Mouse (Mus musculus) brown adipose tissue, adult 24 weeks (tissue): ENCODE results near the gene Srrm1. TPM values are rescaled to one million over a fixed set of nuclear protein-coding genes. Genes with fewer than 3 reads are reported as not detected.

ENCODE experiments used
- H3K27ac ChIP-seq: fragments of 200-500 bp; replicated peaks from 2 replicates; pipeline ENCODE4 v1.5.1; 2012; ENCODE audit warnings: low read depth, mild to moderate bottlenecking, low read length
- H3K4me1 ChIP-seq: fragments of 200-500 bp; 2 replicates; pipeline ENCODE4 v1.6.1; 2012; ENCODE audit warnings: low read length, mixed read lengths; ENCODE audit not compliant: control insufficient read depth, insufficient read depth, insufficient read length
- H3K4me3 ChIP-seq: fragments of 200-500 bp; 2 replicates; pipeline ENCODE4 v1.5.1; 2012; ENCODE audit warnings: low read depth, mild to moderate bottlenecking, low read length, moderate library complexity; ENCODE audit not compliant: insufficient read depth
- polyA plus RNA-seq: library from polyadenylated mRNA; stranded (reverse); fragments of >200 nt; gene quantifications from 2 replicates; pipeline ENCODE4 v1.2.4, GENCODE M21; 2012; ENCODE audit not compliant: missing spikeins, insufficient read depth, insufficient read length

The Srrm1 gene
- 32.7 and 42.7 TPM in 2 replicates for polyA plus RNA-seq

DNA sequence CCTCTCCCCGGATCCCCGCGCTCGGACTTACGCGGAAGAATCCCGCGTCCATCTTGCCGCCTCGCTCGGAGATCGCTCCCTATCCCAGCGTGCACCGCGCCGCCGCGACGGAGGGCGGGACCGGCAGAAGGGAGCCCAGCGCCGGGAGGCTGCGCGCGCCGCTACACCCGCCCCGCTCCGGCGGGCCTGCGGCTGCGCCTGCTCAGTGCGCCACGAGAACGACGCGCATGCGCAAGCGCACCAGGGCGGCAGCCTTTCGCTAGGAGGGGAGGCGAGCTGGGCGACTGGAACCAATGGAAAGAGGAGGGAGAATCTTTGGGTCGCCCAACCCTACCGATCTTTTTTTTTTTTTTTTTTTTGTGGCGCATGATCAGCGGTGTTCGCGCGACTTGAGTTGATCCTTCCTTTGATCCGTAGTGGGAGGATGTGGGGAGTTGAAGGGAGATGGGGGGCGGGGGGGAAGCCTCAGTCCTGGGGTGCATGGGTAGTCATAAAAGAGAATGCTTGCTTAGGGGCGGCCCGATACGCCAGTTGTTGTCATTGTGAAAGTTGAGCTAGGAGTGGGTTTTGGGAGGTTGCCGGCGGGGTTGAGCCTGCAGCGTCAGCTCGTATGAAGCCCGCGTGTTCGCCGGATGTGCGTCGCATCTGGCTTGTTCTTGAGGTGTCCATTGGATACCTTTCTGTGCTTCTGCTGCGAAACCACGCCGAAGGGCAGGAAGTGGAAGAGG is at the start of gene Srrm1:
Gene Srrm1, minus strand, starts transcription at position 256 of the 728 bp plus-strand sequence.
- H3K27ac ChIP-seq, result peak within 1 kb of the TSS; percentile 89
- peak within 1 kb of the TSS; percentile 91 for H3K4me3 ChIP-seq
- H3K4me1 ChIP-seq, result peaks cover 9% of the 10 kb centered on the region

DNA sequence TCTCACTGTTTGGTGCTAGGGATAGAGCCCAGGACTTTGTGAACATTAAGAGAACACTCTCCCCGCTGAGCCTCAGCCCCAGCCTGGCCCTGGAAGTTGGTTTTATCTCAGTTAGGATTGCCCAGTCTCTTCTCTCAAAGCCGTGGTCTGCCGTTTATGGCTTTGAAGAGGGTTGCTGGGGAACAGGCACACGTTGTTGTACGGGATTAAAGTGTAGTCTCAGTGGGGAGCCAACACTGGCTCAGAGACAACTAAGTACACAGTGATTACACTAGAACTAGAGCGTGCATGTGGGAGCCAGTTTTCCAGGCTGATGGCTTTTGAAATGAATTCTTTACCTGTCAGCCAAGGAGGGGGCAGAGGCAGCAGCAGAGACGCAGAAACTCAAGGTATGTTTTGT is 48.8 kb upstream of the Srrm1 start:
- no peaks in the 10 kb centered on the region for H3K4me1 ChIP-seq

GRCm38 (mm10) chr4:135397991-135398390 is 44.9 kb upstream of the Srrm1 start, which contains the start of gene Ncmap:
Ncmap (minus strand) TSS chr4:135398227.
- H3K27ac ChIP-seq, result no peak within 1 kb of the TSS
- no peaks in the 10 kb centered on the region for H3K4me1 ChIP-seq
- no peak within 1 kb of the TSS for H3K4me3 ChIP-seq

More for the DNA sequence above, 48.8 kb upstream of the Srrm1 start:
- no peak overlapping the region for H3K27ac ChIP-seq
- H3K4me3 ChIP-seq, result no peak overlapping the region

DNA sequence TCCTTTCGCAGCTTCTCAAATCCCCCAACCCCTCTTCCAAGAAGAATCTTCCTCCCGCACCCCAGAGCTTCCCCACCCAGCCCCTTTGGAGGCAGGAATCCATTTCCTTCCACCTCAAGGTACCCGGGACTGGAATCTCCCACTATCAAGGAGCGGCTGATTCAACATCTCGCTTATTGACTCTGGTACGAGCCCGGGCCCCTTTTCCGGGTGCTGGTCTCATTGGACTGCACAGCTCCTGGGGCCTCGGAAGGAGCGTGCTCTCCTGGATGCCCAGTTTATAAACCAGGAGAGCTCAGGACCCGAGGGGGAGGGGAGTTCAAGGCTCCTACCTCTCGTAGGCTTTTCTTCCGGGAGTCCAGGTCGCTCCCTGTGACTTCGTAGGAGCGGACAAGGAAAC is 44.4 kb upstream of the Srrm1 start:
- no peak overlapping the region for H3K27ac ChIP-seq
- H3K4me3 ChIP-seq, result no peak overlapping the region
- H3K4me1 ChIP-seq, result no peaks in the 10 kb centered on the region

- no peak overlapping the region for H3K27ac ChIP-seq
- H3K4me3 ChIP-seq, result no peak overlapping the region
- H3K4me1 ChIP-seq, result no peaks in the 10 kb centered on the region
Observed at GRCm38 (mm10) chr4:135396303-135396702, 43.2 kb upstream of the Srrm1 start.

DNA sequence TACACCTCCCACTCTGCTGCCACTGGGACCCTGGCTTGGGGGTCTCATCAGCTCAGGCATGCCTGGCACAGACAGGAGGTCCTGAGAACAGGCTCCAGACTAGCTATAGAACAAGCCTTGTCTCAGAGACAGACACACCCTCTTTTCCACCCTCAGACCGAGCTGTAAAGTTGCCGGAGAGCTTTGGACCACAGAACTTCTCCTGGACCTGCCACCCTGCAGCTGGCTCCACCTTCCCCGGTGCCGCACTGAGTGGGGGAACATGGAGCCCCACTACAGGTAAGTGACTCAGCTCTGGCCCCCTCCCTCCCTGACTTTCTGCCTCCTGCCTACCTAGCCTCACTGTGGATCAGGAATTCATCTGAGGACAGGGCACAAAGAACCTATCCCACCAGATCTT is 42.3 kb upstream of the Srrm1 start:
- H3K4me3 ChIP-seq, result no peak overlapping the region
- H3K27ac ChIP-seq, result no peak overlapping the region
- H3K4me1 ChIP-seq, result no peaks in the 10 kb centered on the region

- H3K27ac ChIP-seq, result no peak overlapping the region
- no peaks in the 10 kb centered on the region for H3K4me1 ChIP-seq
- no peak overlapping the region for H3K4me3 ChIP-seq
Observed at GRCm38 (mm10) chr4:135394666-135395065, 41.5 kb upstream of the Srrm1 start.

GRCm38 (mm10) chr4:135393381-135393780 is 40.3 kb upstream of the Srrm1 start:
- Histone ChIP-seq H3K4me1 (no peaks in the 10 kb centered on the region), H3K4me3 (no peak overlapping the region)

GRCm38 (mm10) chr4:135392801-135393200 is 39.7 kb upstream of the Srrm1 start:
- no peak overlapping the region for H3K27ac ChIP-seq
- H3K4me1 ChIP-seq, result no peaks in the 10 kb centered on the region
- H3K4me3 ChIP-seq, result no peak overlapping the region

More at GRCm38 (mm10) chr4:135393381-135393780, 40.3 kb upstream of the Srrm1 start:
- no peak overlapping the region for H3K27ac ChIP-seq

DNA sequence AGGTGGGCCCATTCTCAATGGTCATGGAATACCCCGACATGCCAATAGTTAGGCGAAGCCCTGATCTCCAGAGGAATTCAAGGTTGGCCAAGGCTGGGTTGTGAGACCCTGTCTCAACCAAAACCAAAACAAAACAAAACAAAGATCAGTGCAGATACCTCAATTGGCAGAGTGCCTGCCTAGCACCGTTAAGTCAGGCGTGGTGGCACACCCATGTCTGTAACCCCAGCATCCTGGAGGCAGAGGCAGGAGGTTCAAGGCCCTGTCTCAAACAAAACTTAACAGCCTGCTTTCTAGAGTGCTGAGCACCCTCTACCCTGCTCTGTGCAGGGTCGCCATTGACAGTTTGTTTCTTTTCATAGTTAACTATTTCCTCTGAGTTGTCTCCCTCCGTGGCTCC is 37.9 kb upstream of the Srrm1 start:
- Histone ChIP-seq H3K4me1 (no peaks in the 10 kb centered on the region), H3K27ac (no peak overlapping the region), H3K4me3 (no peak overlapping the region)

DNA sequence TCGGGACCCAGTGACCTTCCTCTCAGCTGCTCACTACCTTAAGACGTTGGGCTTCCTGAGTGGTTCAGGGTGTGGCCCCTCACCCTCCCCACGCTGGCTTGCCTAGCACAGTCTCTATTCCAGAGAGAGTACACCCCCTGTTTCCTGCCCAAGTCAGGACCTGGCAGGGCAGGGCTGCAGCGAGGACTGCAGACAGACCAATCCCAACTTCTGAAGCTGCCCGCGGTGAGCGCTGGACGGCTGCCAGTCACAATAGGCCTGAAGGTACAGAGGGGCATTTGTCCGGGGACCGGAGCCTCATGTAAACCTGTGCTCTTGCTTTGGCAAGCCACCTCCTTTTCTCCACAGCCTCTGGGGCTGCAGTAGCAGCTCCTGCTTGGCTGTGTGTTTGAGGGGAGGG is 32.5 kb upstream of the Srrm1 start:
- H3K4me1 ChIP-seq, result no peaks in the 10 kb centered on the region

DNA sequence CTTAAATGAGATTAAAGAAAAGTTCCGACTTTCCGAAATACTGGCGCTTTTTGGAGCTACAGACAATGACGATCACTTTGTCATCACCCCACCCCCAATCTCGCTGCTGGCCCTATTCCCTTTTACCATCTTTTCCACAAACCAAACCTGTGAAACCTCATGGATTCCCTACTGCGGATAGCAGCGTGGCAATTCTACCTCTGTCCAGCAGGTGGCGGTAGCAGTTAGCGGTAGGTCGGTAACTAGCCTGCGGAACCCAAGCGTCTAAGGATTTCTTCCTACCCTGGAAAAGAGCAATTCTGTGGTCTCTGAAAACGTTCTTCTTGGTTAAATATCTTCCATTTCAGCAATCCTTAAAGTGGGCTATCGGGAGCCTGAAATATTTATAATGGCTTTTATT is 29.2 kb upstream of the Srrm1 start:
- Histone ChIP-seq H3K4me1 (no peaks in the 10 kb centered on the region), H3K4me3 (no peak overlapping the region), H3K27ac (no peak overlapping the region)

More for the DNA sequence above, 32.5 kb upstream of the Srrm1 start:
- no peak overlapping the region for H3K27ac ChIP-seq
- H3K4me3 ChIP-seq, result no peak overlapping the region

- no peaks in the 10 kb centered on the region for H3K4me1 ChIP-seq
Observed at GRCm38 (mm10) chr4:135381355-135381754, 28.2 kb upstream of the Srrm1 start.

DNA sequence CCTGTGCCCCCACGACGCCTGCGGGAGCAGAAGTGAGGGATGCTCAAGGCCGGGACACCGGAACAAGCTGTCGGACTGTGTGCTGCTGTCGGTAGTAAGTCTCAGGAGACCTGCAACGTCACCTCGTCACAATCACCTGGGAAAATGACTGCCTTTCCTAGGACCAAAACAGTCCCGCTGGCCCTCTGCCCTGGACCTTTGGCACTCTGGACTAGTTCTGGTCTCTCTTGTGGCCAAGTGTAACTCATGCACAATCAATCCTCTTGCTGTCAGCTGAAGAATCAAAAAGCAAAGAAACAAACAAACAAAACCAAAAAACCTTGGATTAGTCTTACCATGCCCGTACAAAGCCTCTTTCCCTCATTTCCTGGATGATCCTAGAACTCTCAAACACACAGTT is 24.1 kb upstream of the Srrm1 start:
- no peak overlapping the region for H3K4me3 ChIP-seq

More at GRCm38 (mm10) chr4:135381355-135381754, 28.2 kb upstream of the Srrm1 start:
- Histone ChIP-seq H3K27ac (no peak overlapping the region), H3K4me3 (no peak overlapping the region)

DNA sequence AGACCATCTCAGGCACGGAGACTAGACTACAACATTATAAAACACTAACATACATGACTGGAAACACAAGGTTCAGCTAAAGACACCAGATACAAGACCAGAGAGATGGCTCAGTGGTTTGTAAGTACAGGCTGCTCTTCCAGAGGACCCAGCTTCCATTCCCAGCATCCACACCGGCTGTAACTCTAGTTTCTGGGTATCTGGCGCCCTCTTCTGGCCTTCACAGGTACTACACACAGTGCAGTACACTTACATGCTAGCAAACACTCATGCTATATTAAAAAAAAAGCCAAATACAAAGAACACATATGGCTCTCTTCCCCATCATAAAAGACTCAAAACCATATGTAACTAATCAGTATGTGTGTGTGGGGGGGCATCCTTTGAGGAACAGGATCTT is 22.3 kb upstream of the Srrm1 start:
- H3K27ac ChIP-seq, result no peak overlapping the region
- H3K4me3 ChIP-seq, result no peak overlapping the region
- no peaks in the 10 kb centered on the region for H3K4me1 ChIP-seq

More for the DNA sequence above, 24.1 kb upstream of the Srrm1 start:
- Histone ChIP-seq H3K27ac (no peak overlapping the region), H3K4me1 (no peaks in the 10 kb centered on the region)

- Histone ChIP-seq H3K4me1 (no peaks in the 10 kb centered on the region), H3K4me3 (no peak overlapping the region), H3K27ac (no peak overlapping the region)
Observed at GRCm38 (mm10) chr4:135373299-135373698, 20.2 kb upstream of the Srrm1 start.
